Mouse (Mus musculus): ENCODE results near the gene Gm6793.

DNA sequence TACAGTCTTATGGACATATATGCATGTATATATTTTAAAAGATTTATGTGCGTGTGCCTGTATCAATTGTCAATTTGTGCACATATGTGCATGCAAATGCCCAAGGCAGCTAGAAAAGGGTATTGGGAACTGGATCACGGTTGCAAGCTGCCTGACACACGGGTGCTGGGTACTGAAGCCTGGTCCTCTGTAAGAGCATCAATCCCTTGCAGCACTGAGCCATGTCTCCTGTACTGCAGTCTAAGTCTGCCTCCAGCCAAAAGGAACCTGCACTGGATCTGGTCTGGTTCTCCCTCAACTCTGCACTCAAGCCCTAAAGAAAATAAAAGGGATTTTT, 22.2 kb downstream of the Gm6793 start:
- no peak for TF ChIP-seq CTCF (IDR thresholded peaks at IDR 0.05; ENCODE audit: insufficient read depth, low read length)
- no peak for TF ChIP-seq POLR2A (IDR thresholded peaks at IDR 0.05; ENCODE audit: borderline replicate concordance, extremely low read depth, low read depth, low read length)

Measured in lung, adult 2 months (tissue).